Mouse (Mus musculus) myocyte (in vitro differentiated cells): ENCODE measurements at regions not wholly inside any gene's neighbourhood (a gene's known extent, or its start where the extent isn't known, plus 50 kb on each side); places are given as distances from the start of the nearest gene placed in this dataset.

Source experiments
- MAX ChIP-seq: IDR thresholded peaks from one replicate; pipeline ENCODE4 v1.6.1; 2011; ENCODE audit warnings: low read depth, mild to moderate bottlenecking, control low read depth
- MYOD1 ChIP-seq, 3 experiments: IDR thresholded peaks; one replicate each; pipeline ENCODE4 v1.6.1; 2011; ENCODE audit warnings: control low read depth in 2 of 3, low read depth in 2 of 3, mild to moderate bottlenecking in 2 of 3, moderate library complexity in 1 of 3; ENCODE audit not compliant: insufficient read length in 2 of 3, control insufficient read depth in 1 of 3
- POLR2A ChIP-seq: IDR thresholded peaks from one replicate; pipeline ENCODE4 v1.6.1; 2011; ENCODE audit warnings: low read depth, mild to moderate bottlenecking, control low read depth, moderate library complexity; ENCODE audit not compliant: insufficient read length
- POLR2AphosphoS2 ChIP-seq: IDR thresholded peaks from one replicate; pipeline ENCODE4 v1.6.1; 2011; ENCODE audit warnings: low read depth, control low read depth; ENCODE audit not compliant: insufficient read length
- SRF ChIP-seq: IDR thresholded peaks from one replicate; pipeline ENCODE4 v1.6.1; 2011; ENCODE audit warnings: low read depth; ENCODE audit not compliant: control insufficient read depth, insufficient read length
- TCF12 ChIP-seq: IDR thresholded peaks from one replicate; pipeline ENCODE4 v1.6.1; 2011; ENCODE audit warnings: mild to moderate bottlenecking, control low read depth; ENCODE audit not compliant: poor library complexity, insufficient read depth, severe bottlenecking
- USF1 ChIP-seq: IDR thresholded peaks from one replicate; pipeline ENCODE4 v1.6.1; 2011; ENCODE audit warnings: low read depth, mild to moderate bottlenecking, control low read depth, moderate library complexity

- no peak for TF ChIP-seq POLR2A
- no peak for TF ChIP-seq MAX
- TF ChIP-seq USF1 = no peak
- TF ChIP-seq SRF = no peak
- TF ChIP-seq MYOD1 (IDR thresholded peaks at IDR 0.05; ENCODE audit: control insufficient read depth in 1 of 3, insufficient read length in 2 of 3, low read depth in 2 of 3) = no peak
- TF ChIP-seq POLR2AphosphoS2 = no peak
- TF ChIP-seq TCF12 = no peak
Observed at GRCm38 (mm10) chr16:18686044-18686761, 56.4 kb upstream of the Sept5 start.
